Comparison of ENCODE assay signal across 12 mouse cellular contexts in the genomic region with DNA sequence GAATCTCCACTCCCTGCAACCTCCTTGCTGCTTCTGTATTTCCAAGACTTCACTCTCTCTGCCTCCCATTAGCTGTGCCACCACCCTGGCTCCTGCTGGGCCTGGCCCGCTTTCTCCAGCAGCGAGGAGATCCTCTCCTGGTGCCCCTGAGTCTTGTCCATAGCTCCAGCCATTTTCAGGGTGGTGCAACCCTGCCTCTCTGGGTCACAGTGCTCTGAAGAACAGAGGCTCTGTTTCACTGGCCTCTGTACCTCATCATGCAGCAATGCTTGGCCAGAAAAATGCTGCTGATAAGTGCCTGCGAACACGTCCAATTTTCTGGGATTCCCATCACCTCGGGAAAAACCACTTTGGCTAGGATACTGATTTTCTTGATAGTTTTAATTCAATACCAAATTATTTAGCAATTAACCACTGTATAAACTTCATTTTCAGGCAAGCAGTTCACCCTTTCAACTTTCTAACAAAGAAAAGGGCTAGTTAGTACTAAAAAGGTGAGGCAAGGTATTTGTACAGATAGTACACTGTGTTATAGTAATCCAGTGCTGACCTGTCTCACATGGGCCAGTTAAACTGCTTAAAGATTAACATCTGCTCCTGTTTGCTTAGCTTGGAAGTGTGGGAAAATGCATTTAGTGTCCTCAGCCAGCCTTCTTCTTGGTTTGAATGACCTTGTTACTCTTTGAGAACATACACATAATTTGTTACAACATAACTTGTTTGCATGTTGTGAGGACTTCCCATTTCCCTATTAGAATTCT.
DNase-seq lines count a peak whose midpoint lies in the region; ATAC-seq and TF ChIP-seq lines count a peak whose summit lies in the region.
"Had no signal": no experiment of that assay in that cellular context is flagged by ENCODE, and none has a peak within 500 bp of the region (broad histone marks: within the 10 kb centered on the region; RNA-seq: fewer than 3 reads in every experiment).

No protein-coding gene starts in this region.

- H3K27me3 ChIP-seq in heart, embryonic 12.5 days (replicated peaks) = no peaks in the 10 kb centered on the region
- H3K27me3 ChIP-seq in heart, postnatal 0 days (ENCODE audit: control insufficient read depth, insufficient read depth, low read length) = no peaks in the 10 kb centered on the region
- H3K27me3 ChIP-seq in kidney, embryonic 15.5 days = no peaks in the 10 kb centered on the region
- no peaks in the 10 kb centered on the region for H3K27me3 ChIP-seq in liver, embryonic 16.5 days (ENCODE audit: control insufficient read depth, insufficient read depth, low read depth, low read length)
- no peaks in the 10 kb centered on the region for H3K27me3 ChIP-seq in midbrain, embryonic 15.5 days (replicated peaks)

- H3K36me3 ChIP-seq in heart, embryonic 12.5 days = no peaks in the 10 kb centered on the region
- no peaks in the 10 kb centered on the region for H3K36me3 ChIP-seq in heart, postnatal 0 days (replicated peaks; ENCODE audit: control insufficient read depth, insufficient read depth, low read length)
- H3K36me3 ChIP-seq in kidney, embryonic 15.5 days = peaks cover 4% of the 10 kb centered on the region; the same call in 1 of the 2 replicates
- no peaks in the 10 kb centered on the region for H3K36me3 ChIP-seq in liver, embryonic 16.5 days (ENCODE audit: control insufficient read depth, insufficient read depth)
- H3K36me3 ChIP-seq in midbrain, embryonic 15.5 days (replicated peaks) = no peaks in the 10 kb centered on the region

- no peak for TF ChIP-seq EP300 in heart, postnatal 0 days (IDR thresholded peaks at IDR 0.05; ENCODE audit: low read depth)

- H3K9ac ChIP-seq in heart, embryonic 12.5 days = no peak overlapping the region
- H3K9ac ChIP-seq in heart, postnatal 0 days (replicated peaks; ENCODE audit: low read depth, low read length) = no peak overlapping the region
- H3K9ac ChIP-seq in kidney, embryonic 15.5 days = no peak overlapping the region
- H3K9ac ChIP-seq in liver, embryonic 16.5 days (ENCODE audit: low read depth, low read length) = no peak overlapping the region
- H3K9ac ChIP-seq in midbrain, embryonic 15.5 days = no peak overlapping the region

- WGBS in heart, embryonic 12.5 days = 48% methylated on average over 5 of the region's 5 CpGs
- 43% methylated on average over 5 of the region's 5 CpGs for WGBS in heart, postnatal 0 days
- 60% methylated on average over 5 of the region's 5 CpGs for WGBS in kidney, embryonic 15.5 days
- whole genome bisulfite sequencing in liver, embryonic 16.5 days (ENCODE audit: insufficient replicate concordance) = 72% methylated on average over 5 of the region's 5 CpGs
- WGBS in midbrain, embryonic 15.5 days = 89% methylated on average over 5 of the region's 5 CpGs

- no peak for TF ChIP-seq CTCF in heart, postnatal 0 days (IDR thresholded peaks at IDR 0.05; ENCODE audit: low read depth)

- no peak overlapping the region for H3K4me3 ChIP-seq in heart, embryonic 12.5 days
- H3K4me3 ChIP-seq in heart, postnatal 0 days (ENCODE audit: low read depth, low read length) = no peak overlapping the region
- H3K4me3 ChIP-seq in kidney, embryonic 15.5 days (replicated peaks) = no peak overlapping the region
- H3K4me3 ChIP-seq in liver, embryonic 16.5 days (ENCODE audit: low read depth, low read length) = no peak overlapping the region
- H3K4me3 ChIP-seq in midbrain, embryonic 15.5 days = no peak overlapping the region
- H3K4me3 ChIP-seq: hindbrain, embryonic 10.5 days had no signal

- peaks cover 17% of the 10 kb centered on the region for H3K4me1 ChIP-seq in heart, embryonic 12.5 days (replicated peaks)
- H3K4me1 ChIP-seq in heart, postnatal 0 days (ENCODE audit: control insufficient read depth, insufficient read depth) = peaks cover 19% of the 10 kb centered on the region
- H3K4me1 ChIP-seq in kidney, embryonic 15.5 days = peaks cover 8% of the 10 kb centered on the region; the same call in 1 of the 2 replicates
- H3K4me1 ChIP-seq in liver, embryonic 16.5 days (ENCODE audit: control insufficient read depth, low read depth, low read length) = no peaks in the 10 kb centered on the region; the same call in 1 of the 2 replicates
- H3K4me1 ChIP-seq in midbrain, embryonic 15.5 days = no peaks in the 10 kb centered on the region

- no peak for ATAC-seq in heart, embryonic 12.5 days (ENCODE audit: insufficient number of reproducible peaks, low FRiP score)
- ATAC-seq in heart, postnatal 0 days (ENCODE audit: insufficient read depth, low read depth) = no peak
- peak; percentile 94 for ATAC-seq in kidney, embryonic 15.5 days (replicated peaks; ENCODE audit: low FRiP score)
- ATAC-seq in liver, embryonic 16.5 days (ENCODE audit: low read depth) = peak; percentile 80
- no peak for ATAC-seq in midbrain, embryonic 15.5 days (replicated peaks)
- ATAC-seq: activated CD4-positive, CD25-positive, alpha-beta regulatory T cell, adult 4 months had no signal

- no peak overlapping the region for H3K4me2 ChIP-seq in heart, embryonic 12.5 days
- no peak overlapping the region for H3K4me2 ChIP-seq in heart, postnatal 0 days (ENCODE audit: low read depth, low read length)
- no peak overlapping the region for H3K4me2 ChIP-seq in kidney, embryonic 15.5 days
- H3K4me2 ChIP-seq in liver, embryonic 16.5 days (ENCODE audit: low read depth, low read length) = no peak overlapping the region
- H3K4me2 ChIP-seq in midbrain, embryonic 15.5 days = no peak overlapping the region

- peak overlapping the region; percentile 41 for H3K27ac ChIP-seq in heart, embryonic 12.5 days (ENCODE audit: poor library complexity, severe bottlenecking)
- H3K27ac ChIP-seq in heart, postnatal 0 days (ENCODE audit: low read depth) = peak overlapping the region; percentile 65
- peak overlapping the region; percentile 84 for H3K27ac ChIP-seq in kidney, embryonic 15.5 days
- peak overlapping the region; percentile 92 for H3K27ac ChIP-seq in liver, embryonic 16.5 days (ENCODE audit: low read length)
- no peak overlapping the region for H3K27ac ChIP-seq in midbrain, embryonic 15.5 days
- H3K27ac ChIP-seq: hindbrain, embryonic 10.5 days; macrophage had no signal

- intact Hi-C loops in heart, postnatal 14 days (cut with DNase I) = no loop called here

- DNase-seq in heart, postnatal 14 days = no peak
- no peak for DNase-seq in heart, postnatal 0 days (ENCODE audit: low spot score)
- DNase-seq in embryo, embryonic 11 days = no peak
- no peak for DNase-seq in cerebellum, postnatal 36 days
- DNase-seq: B cell, adult 2 months had no signal

- no peaks in the 10 kb centered on the region for H3K9me3 ChIP-seq in heart, embryonic 12.5 days (replicated peaks)
- H3K9me3 ChIP-seq in heart, postnatal 0 days (replicated peaks; ENCODE audit: control insufficient read depth, low read length) = no peaks in the 10 kb centered on the region
- H3K9me3 ChIP-seq in kidney, embryonic 15.5 days (replicated peaks) = no peaks in the 10 kb centered on the region
- no peaks in the 10 kb centered on the region for H3K9me3 ChIP-seq in liver, embryonic 16.5 days (replicated peaks; ENCODE audit: control insufficient read depth, low read length)
- H3K9me3 ChIP-seq in midbrain, embryonic 15.5 days = no peaks in the 10 kb centered on the region
- H3K9me3 ChIP-seq: hindbrain, embryonic 10.5 days had no signal

Comparison
In these comparisons a context has a peak if more than half of its experiments do, and no peak if none do; other contexts are left out.
1. ATAC-seq: peak in kidney, embryonic 15.5 days (single experiment) and liver, embryonic 16.5 days (single experiment); none in heart, embryonic 12.5 days (single experiment), heart, postnatal 0 days (single experiment) and midbrain, embryonic 15.5 days (single experiment).